Mouse (Mus musculus) brain, embryonic 18.5 days (tissue): Measurements from ENCODE around the gene Pcyt1a.

Experiments used
- DNase-seq: peaks from one replicate; pipeline ENCODE4 v3.0.0-alpha.2; 2012; ENCODE audit warnings: low read depth, low spot score

The Pcyt1a gene

DNA sequence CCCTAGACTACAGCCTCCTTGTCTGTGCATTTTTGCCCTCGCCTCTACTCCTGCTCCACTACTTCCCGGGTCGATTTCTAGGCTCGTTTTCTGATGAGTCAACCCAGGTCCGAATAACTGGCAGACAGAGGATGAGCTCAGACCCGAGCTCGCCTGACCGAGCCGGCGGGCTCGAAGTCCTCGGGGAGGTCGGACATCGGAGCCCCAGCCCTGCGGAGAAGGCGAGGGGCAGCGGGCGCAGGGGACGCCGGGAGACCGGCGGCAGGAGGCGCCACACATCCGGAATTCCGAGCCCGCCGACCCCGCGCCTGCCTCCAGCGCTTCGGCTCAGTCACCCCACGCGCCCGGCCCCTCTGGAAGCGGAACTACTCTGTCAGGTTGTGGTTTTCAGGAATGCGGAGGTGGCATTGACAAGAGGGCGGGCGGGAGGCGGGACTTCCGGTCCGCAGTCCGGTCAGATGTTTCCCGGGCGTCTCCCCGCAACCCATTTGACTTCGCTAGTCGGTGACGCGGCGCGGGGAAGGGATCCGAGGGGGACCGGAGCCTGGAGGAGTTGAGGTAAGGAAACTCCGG is at the start of gene Pcyt1a:
TSS of gene Pcyt1a (plus strand) at position 448 of the 573 bp plus-strand sequence.
- peak; percentile 85 for DNase-seq

DNA sequence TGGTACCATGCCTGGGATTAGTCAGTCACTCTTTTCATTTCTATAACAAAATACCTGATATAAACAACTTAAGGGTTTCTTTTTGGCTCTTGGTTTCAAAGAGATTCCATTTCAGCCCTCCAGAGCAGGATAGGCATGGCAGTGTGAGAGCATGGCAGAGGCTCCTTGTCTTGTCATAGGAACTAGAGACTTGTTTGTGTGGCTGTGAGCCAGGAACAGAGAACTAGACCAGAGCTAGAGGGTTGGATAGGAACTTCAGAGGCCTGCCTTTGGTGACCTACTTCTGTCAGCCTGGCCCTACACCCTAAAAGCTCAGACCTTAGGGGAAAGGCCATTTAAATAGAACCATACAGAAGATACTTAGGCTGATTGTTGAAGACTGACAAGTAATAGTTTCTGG is 47.8 kb upstream of the Pcyt1a start:
- no peak for DNase-seq

DNA sequence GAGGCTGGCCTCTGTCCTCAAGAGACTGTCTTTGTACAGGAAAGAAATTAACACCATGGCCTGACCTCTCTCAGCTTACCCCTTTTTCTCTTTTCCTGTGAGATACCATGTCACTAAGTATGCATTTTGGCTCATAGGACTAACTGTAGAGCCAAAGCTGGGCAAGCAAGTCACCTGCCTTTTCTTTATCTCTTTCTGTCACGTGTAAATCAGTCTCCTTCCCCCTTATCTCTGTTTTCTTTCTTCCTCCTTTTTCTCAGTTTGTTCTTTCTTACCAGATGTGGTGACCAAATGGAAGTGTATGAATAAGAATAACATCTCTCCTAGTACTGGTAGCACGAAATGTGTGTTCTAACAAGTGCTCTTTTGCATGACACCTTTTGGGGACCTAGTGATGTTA is 45.8 kb upstream of the Pcyt1a start:
- no peak for DNase-seq

DNA sequence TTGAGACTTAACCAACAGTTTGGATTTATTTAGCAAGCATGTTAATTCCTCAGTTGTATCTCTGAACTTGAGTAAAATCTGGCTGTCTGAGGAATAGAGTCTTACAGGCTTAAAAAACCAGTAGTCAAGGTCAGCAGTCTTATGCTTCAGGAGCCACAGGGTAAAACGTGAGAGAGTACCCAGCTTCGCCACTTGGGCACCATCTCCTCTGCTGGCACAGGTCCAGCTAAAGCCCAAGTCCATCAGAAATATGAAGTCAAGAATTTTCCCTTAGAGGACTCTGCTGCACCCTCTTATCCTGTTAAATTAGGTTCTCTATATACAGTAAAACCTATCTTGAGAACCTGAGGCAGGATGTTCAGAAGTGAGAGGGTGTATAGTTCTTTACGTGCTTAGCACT is 43.9 kb upstream of the Pcyt1a start:
- no peak for DNase-seq

DNA sequence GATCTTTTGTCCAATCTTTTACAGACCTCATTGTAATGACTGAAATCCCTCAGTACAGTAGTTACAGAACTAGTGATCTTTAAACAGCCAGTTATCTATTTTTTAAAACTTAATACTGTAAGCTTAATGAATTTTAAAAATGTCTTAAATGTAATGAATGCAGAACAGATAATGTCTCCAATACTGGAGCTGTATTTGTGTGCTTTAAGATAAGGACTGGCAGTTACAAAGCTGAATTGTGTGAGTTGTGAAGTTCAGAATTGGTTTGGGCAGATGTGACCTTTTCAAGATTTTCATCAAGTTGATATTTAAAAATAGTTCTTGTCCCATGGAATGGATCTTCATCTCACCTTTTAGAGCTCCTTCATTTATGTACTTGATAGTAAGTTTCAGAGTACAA is 41.7 kb upstream of the Pcyt1a start:
- DNase-seq, result no peak

DNA sequence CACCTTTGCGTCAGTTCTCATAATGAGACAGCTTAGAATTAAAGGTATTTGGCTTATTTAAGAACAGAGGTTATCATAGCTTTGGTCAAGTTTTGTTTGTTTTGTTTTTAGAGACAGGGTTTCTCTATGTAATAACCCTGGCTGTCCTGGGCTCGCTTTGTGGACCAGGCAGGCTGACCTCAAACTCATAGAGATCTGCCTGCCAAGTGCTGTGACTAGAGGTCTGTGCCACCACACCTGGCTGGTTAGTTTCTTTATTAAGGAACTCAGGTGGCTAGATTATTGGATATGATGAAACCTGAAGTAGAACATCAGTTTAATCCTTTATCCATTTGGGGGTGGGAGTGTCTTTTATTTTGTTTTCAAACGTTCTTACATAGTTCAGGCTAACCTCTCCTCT is 40.9 kb upstream of the Pcyt1a start:
- DNase-seq, result no peak

DNA sequence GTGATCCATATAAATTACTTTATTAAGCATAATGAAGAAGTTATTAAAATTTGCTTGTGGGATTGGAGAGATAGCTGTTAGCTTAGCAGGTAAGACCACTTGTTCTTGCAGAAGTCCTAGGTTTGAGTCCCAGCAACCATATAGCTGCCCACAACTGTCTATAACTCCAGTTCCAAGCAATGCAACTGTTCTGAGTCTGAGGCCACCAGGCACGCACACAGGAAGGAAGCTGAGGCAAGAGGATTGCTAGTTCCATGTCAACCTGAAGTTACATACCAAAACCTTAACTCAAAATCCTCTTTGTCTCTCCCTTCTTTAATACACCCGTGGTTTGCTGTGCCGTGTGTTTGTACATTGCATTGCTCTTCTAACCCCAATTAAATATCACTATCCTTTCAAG is 39.8 kb upstream of the Pcyt1a start:
- DNase-seq, result no peak

DNA sequence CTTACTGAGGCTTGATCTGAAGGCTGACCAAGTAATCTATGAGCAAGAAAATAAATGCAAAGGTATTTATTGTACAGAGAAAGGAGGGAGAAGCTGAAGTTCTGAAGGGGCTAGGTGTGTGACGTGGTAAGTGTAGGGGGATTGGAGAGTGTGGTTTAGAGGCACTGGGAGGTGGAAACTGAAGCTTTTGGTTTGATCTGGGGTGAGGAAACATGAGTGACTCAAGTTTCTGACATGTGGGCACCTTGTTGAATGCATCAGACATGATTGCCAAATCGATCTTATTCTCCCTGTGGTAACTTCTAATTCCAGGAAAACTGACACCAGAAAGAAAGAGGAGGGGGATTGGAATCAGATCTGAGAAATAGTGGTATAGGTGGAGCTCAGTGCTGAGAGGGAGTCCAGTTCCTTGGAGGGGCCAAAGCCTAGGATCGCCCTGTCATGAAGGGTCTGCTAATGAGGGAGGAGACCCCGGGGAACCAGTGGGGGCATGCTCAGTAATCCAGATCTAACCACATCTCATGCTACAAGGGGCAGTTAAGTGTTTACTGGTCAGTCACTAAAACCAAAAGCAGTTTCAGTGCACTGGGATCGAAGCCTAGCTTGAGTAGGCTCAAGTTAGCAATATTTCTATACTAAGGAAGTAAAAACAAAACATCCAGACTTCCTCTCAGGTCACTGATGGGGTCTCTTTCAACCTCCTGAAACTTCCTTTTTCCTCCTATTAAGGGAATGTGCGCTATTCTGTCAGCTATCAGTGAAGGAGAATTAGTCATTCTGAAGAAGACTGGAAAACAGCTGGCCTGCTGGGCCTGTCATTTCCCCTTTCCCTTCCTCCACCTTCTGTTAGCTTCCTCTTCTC is 34.8 kb upstream of the Pcyt1a start:
- DNase-seq, result no peak

DNA sequence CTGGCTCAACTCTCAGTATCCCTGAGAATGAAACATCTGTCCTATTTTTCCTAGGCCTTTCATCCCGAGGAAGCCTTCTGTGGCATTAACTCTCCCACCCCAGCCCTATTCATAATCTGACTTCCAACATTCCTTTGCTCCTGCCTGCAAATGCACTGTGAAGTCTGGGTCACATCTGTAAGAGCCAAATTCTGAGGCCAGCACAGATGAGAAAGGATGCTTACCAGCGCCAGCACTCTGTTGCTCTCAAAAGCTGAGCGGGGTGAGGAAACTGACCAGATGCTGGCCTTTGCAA is 34.2 kb upstream of the Pcyt1a start:
- no peak for DNase-seq

DNA sequence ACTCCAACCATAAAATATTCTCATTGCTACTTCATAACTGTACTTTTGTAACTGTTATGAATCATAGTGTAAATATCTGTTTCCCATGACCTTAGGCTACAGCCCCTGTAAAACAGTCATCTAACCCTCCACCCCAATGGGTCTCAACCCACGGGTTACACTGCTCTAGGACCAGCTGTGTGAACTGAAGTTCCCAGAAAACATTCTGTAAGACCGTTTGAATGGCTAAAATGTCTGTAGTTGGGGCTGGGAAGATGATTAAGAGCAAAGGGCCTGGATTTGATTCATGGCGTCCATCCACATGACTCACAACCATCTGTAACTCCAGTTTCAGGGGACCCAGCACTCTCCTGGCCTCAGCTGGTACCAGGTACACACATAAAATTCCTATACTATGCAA is 32.5 kb upstream of the Pcyt1a start:
- no peak for DNase-seq

DNA sequence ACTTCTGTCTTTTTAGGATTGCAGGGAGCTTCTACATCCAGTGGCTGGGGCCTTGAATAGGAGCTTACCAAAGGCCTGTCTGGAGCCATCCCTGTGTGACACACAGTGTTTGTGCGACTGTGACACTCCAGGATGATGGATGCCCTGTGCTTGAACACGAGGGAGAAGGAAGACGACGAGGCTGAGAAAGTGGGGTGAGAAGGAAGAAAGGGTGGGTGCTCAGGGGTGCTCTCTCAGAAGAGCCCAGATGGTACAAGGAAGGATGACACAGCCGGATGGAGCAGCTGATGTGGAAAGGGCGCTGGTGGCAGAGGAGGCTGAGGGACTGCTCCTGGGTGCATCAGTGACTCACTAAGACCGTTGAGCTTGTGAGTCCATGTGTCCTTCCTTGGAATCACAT is 30.5 kb upstream of the Pcyt1a start, which contains the start of gene Tm4sf19:
TSS of gene Tm4sf19 (plus strand) at position 240 of the 400 bp plus-strand sequence.
- no peak for DNase-seq

DNA sequence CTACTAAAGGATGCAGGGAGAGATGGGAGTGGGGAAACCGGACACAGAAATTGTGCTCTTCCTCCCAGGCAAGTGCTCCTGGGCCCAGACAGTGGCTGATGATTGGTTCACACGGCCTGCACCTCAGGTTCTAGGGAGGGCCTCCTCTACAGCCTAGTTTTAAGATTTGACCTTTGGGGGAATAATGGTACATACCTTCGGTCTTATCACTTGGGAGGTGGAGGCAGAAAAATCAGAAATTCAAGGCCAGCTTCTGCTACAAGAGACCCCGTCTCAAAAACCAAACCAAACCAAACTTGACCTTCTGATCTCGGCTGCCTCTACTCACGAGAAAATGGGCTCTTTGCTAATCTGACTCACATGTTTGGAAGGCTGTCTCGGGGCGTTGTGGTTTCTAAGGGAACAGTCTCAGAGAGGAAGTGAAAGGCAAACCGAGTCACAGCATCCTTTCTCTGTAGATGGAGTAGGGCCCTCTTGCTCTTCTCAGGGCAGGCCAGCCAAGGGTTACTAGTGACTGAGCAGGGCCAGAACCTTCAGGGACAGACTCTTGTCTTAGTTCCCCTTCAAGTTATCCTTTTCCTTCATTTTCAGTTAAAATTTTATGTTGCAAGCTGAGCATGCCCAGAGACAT is 29.3 kb upstream of the Pcyt1a start:
- no peak for DNase-seq

DNA sequence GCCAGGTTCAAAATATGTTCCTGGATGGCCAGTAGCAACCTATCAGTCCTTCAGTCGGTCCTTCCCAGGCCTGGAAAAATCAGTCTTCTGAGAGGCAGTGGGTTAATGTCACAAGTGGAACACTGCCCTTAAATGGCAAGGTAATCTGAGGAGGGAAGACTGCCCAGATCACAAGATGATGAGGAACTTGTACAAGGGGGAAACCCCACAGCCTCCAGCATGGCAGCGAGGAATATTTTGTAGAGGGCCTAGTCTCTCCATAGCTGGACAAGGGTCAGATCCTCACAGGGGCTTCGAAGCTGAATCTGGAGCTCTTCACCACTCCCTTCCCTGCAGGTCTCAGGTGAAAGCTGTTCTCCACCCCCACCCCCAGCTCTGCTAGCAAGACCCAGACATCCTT is 27.9 kb upstream of the Pcyt1a start:
- DNase-seq, result no peak

DNA sequence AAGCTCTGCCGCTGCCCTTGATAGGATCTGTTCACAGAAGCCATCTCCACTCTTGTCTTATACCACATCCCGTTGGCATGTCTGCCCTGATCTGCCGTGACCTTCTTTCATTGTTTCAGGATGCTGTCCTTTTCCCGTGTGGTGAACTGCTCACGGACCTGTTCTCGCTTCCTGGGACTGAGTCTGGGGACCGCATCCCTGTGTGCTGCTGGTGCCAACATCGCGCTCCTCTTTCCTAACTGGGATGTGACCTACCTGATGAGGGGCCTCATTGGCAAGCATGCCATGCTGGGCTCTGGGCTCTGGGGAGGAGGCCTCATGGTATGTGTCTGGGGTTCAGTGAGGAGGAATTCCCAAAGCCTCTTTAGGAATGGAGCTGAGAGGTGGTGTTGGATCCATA is 25.0 kb upstream of the Pcyt1a start:
- DNase-seq, result no peak

DNA sequence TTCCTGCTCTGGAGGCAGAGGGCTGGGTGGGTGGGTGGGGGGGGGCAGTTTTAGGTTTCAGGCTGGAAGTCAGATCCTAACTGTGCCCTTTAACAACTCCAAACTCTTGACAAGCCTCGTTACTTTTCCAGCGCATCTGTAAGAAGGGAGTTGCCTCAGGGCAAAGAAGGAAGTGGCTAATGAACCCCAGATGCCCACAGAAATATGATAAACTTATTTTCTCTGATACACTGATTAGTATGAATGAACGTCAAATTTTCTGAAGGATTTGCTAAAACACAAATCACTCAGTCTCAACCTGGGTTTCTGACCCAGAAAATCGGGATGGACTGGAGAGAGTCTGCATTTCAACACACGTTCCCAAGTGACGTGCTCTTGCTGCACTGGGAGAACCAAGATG is 24.1 kb upstream of the Pcyt1a start:
- DNase-seq, result no peak

DNA sequence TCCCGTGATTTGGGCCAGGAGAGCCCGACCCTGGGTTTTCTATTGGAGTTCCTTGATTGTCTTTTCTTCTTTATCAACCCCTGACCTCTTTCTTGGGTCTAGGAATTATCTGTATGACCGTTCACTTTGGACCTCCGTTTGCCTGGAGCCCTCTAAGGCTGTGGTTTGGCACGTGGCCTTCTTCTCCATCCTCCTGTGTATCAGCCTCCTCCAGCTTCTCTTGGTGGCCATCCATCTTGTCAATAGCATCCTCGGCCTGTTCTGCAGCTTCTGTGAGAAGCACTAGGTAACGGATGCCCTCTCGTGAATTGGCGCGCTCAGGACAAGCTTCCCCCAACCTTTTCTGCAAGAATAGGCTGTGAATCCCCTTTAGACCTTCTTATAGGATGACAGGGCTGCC is 23.0 kb upstream of the Pcyt1a start:
- DNase-seq, result no peak

DNA sequence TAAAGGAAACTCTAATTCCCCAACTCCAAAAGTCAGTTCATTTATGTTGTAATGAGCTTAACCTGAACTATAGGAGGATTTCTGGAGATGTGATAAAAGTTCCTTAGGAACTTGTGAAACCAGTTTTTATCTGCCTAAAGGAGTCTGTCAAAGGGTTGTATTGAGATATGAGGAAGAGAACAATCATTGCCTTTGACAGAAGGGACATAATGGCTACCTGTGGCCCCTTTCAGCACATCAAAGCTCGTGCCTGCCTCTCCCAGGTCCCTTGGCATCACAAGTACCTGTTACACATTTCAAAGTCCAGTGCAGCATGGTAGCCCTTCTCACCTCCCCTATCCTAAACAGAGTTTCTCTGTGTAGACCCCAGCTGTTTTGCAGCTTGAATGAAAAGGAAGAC is 13.3 kb upstream of the Pcyt1a start:
- DNase-seq, result no peak

DNA sequence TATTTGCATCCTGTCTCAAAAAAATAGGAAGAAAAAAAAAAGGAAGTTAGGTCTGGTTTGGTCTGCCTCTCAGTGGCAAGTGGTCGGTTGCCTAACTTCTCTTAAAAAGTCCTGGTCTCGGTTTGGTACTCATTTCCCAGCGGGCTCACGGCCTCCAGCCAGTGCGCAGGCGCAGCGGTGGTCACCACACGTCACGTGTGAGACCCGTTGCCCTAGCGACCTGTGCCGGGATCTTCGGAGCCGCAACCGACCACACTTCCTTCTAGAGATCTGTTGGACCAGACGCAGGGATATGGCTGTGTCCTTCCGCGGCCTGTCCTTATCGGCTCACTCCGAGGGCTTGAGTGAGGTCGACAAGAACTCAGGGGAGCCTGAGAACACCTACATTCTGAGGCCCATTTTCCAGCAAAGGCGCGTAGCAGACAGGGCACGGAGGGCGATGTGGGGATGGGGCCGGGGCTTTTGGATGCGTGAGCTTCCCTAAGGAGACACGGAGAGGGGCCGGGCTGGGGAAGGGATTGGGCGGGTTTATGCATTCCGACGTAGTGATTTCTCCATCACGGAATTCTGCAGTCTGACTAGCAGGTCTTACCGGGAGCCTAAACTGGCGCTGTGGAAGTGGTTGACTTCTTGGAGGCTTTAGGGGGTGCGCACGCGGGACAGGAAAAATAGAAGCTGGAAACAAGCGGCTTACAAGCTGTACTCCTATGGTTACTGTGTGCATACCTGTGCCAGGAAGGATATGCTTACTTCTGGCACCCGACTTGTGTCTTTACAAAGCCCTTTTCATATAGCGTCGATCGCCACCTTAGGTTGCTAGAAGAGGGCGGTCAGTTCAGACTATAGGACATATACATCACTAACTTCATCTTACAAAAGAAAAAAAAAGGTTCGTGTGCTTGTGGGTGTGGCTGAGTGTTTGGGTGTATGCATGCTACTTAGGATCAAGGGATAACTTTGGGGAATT is 10.9 kb upstream of the Pcyt1a start, which contains the start of gene Tctex1d2:
TSS of gene Tctex1d2 (plus strand) at position 186 of the 967 bp plus-strand sequence.
- peak; percentile 79 for DNase-seq

DNA sequence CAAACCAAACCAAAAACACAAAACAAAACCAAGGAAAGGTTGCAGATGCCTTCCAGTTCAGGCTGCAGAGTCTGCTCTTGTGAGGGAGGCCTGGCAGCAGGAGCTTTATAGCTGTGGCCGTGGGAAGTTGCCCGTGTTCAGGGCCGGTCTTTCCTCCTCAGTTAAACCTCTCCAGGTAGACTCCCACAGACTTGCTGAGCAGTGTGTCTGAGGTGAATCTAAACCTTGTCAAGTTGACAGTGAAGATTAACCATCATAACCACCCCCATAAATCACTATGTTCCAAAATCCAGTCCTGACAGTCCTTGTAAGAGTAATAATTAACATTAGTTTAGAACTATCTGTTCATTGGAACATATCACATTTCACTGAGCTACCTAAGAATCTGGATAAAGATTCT is 3.2 kb upstream of the Pcyt1a start:
- no peak for DNase-seq

DNA sequence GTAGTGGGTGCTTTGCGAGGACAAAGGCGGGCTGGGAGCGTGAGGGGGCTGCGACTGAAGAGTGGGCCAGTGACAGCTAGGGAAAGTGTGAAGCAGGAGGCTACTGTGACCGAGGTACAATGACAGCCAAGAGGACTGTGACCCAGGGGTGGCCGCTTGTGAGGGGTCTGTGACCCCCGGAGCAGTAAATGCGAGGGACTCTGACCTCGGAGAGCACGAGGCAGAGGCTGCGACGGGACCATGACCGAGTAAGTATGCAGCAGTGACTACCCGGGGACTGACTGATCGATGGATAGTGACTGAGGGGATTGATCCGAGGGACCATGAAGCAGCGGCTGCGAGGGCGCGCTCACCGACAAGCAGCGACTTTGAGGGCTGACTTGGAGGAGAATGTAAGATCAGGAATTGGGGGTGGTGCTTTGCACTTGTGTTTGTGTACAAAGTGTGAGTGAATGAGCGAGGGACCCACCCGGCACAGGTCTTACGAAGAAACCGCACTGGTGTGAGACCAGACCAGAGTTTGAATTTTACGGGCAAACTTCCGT is 398 bp downstream of the Pcyt1a start:
- DNase-seq, result no peak

DNA sequence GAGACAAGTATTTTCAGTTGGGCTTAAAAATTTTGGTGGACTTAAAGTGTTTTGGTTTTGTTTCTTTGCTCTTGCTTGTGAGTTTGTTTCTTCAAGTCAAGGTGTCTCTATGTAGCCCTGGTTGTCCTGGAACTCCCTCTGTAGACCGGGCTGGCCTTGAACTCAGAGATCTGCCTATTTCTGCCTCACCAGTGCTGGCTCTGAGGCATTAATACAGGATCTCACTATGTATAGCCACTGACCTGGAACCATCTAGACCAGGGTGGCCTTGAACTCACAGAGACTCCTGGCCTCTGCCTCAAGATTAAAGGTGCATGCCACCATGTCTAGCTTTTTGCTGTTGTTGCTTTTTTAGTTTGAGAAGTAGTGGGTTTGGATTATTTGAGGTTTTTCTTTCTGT is 1.2 kb downstream of the Pcyt1a start:
- DNase-seq, result no peak

DNA sequence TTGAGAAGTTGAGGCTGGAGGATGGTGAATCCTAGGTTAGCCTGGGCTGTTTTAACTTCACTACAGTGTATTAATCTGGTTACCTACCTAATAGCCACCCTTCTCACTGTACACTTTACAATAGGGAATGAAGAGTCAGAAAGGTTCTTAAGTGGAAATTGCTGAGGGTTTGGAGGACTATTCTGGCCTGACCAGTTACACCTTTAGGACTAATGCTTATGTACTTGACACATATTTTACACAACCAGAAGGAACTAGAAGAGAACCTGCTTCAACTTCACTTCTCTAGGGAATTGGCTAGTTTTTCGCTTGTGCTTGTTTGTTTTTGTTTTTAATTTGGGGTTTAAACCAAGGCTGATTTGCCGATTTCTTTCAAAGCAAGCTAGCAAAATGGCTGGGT is 2.4 kb downstream of the Pcyt1a start:
- no peak for DNase-seq
